Mouse (Mus musculus) lung, postnatal 25 days (tissue): ENCODE data around the gene Nedd9.
A peak's percentile ranks its signal among the peaks of the same experiment; 100 is the strongest.

ENCODE experiments used
- DNase-seq: peaks from one replicate; pipeline ENCODE4 v3.0.0; 2022; ENCODE audit warnings: low spot score

Gene Nedd9

DNA sequence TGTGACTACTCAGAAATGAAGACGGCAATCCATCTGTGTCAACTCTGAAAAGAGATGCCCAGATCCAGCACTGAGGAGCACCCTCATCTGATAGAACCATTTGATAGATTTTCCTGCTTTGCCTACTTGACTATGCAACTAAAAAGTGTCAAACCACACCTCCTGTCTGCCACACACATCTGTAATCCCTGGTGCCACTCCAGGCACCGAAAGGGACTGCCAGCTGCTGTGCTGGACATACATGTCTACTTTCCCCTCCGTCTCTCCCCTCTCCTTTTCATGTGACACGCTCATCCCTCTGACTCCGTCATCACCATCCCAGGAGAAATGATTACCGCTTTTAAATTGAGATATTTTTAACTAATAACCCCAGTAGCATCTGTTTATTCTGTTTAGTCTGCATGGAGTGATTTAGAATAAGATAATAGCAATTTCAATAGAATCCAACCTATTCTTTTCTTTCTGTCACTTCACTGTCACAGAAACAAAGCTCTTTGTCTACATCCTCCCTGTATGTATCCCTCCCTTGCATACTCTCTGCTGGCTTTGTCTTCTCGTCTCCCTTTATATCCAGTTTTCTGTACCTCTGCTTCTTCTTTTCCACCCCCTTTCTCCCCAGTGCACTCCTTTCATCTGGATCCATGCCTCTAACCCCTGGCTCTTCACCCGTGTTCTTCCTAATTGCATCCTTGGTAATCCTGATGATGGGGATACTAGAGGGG, 5.0 kb upstream of the Nedd9 start:
- DNase-seq: no peak

DNA sequence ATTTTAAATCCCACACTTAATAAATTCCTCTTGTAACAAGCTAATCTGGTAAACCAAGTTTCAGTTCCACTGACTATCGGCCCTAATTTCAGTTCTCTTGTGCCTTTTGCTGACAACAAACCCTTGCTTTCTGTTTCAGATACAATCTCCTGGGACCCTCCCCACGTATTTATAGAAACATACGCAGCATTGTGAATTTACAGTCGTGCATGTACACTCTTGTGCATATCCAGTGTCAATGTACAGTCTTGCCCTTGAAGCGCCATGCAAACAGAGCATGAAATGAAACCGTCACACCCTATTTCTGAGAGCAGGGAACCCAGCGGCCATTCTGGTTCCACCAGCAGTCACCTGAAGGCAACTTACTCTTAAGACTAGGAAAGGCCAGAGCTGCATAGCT, 4.4 kb upstream of the Nedd9 start:
- DNase-seq: no peak

DNA sequence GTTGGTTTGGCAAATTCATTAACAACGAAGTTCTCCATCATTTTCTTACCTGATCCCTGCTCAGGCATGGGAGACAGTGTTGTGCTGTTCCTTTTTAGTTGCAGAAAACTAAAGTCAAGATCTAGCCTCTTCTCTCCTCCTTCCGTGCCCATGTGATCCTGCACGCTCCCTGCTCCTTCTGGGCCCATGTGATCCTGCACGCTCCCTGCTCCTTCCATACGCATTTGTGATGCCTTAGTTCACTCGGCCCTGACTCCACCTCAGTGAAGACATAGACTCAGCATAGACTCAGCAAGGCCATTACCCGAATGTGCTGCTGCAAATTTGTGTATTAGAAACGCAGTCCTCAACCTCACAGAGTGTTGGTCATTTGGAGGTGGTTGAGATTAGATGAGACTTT, 3.1 kb upstream of the Nedd9 start:
- no peak for DNase-seq

DNA sequence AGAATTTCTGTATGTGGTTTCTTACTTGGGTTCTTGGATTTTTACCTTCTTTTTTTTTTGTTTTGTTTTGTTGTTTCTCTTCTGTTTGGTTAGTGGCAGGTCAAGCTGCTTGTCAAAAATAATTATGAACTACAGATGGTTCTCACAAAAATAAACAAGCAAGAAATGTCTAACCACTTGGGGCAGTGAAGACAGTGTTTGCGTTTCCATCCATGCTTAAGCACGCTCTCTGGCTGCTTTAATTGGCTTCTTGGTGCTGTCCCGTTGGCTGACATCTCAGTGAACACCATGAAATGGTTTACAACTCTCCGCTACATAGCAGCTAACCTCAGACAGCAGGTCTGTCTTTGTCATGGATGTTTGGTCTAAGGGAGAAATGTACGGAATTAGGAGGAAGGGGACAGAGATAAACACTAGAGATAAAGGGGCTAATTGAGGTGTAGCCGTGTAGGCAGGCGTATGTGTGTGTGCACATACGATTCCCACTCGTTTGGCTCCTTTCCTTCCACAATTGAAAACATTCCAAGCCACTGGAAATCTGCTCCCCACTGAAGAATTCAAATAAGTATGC, 2.6 kb upstream of the Nedd9 start:
- DNase-seq: no peak

DNA sequence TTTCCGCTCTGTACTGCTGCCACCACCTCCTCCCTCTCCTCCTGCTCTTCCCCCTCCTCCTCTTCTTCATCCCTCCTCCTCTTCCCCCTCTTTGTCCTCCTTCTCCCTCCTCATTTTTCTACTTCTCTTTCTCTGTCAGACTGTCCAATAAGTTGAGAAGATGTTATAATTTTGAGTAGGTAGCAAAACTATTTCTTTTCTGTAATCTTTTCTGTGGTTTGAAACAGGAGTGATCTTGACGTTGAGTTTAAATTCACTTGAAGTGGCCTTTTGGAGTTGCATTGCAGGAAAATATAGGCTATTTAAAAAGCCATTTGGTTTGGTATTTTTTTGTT, 214 bp upstream of the Nedd9 start:
- DNase-seq: no peak

DNA sequence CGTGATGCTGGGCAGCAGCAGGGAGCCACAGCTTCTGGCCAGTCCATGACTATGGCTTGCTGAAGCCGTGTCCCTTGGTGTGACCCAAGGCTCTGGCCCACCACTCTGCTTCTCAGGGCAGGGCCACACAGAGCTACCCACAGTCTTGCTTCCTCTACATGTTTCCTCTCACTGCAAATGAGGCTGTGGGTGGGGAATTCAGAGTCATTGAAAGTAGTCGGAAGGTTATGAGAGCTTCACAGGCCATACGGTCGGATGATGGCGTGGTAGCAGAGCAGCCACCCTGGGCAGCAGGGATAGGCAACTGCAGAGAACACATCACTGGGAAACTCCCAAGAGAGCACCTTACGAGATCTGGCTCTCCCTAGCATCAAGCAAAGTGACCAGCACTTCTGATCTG, 3.2 kb downstream of the Nedd9 start:
- peak; percentile 48 for DNase-seq

DNA sequence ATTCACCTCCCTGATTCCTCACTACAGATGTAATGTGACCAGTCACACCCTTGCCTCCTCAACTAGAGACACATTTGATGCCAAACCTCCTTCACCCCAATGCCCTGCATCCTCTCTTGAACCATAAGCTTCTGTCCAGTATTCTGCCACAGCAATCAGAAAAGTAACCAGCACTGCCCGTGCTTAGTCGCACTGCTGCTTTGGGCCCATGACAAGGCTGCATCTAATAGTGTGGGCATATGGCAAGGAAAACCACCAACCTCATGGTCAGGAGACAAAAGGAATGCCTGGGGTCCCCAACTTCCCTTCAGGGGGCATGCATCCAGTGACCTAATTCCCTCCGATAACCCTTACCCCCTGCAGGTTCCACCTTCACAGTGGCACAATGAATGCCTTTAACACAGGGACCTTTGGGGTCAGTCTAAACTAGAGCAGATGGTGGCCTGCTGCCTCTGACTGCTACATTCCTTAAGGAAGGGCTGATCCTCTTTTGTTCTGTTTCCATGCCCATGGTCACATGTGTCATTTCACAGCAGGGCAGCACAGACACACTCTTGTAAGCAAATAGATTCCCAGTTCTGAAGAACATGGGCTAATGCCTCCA, 4.7 kb downstream of the Nedd9 start:
- no peak for DNase-seq

DNA sequence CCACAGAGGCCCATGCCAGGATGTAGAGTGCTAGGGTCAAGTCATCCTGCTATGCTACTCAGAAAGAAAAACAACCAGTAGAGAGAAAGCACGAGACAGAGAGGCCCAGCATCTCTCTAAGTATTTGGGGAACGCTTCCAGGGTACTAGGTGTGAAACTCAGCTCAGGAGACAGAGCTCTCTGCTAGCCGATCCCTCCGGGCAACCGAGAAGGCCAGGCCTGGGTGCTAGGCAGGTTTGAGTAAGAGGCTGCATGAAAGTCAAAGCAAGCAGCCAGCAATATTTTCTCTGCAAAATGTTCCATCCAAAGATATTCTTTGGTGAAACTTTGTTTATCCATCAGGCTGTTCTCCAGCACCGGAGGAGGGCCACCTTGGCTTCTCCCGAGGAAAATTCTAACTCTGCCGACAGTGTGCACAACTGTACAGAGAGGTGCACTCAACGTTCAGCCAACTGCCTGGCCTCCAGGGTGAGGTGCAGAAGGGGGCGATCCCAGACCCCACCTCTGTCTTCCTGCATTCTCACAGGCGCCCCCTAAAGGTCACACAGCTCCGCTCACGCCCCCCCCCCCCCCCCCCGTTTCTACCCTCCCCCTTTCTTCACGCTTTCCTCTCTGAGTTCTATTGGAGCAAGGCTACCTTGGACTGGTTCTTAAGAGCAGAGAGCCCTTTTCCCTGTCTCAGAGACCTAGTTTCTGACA, 7.3 kb downstream of the Nedd9 start:
- DNase-seq: no peak

DNA sequence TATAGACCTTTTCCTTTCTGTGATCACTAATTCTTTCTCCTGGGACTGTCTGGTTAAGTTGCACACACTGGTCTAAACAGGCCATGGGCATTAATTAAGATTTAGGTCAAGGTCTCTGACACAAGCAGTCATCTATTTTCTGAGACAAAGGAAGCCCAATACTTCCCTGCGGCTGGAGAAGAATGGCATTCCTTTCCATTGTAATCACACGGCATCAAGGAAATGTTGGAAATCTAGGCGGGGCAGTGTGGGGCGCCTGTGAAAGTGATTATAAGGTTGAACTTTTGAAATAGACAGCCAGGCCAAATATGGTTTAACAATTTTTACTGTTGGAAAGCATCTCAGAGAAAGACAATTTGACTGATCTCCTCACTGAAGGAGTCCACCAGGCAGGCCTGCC, 10.9 kb downstream of the Nedd9 start:
- no peak for DNase-seq

DNA sequence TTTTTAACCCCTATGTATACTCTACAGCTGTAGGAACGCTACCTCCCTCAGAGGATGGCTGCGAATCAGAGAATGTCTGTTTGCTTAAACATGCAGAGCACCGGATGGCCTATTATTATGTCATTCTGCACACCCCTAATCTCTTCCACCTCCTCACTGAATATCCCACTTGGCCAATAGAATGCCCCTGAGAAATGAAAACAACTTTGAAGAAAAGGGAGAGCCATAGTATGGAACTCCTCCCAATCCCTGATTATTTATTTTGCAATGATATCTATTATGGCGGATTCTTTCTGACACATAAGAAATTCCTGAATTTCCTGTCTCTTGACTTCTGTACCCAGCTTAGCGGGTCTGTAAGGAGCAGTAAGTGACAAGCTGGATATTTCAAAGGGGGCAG, 12.8 kb downstream of the Nedd9 start:
- DNase-seq: no peak

DNA sequence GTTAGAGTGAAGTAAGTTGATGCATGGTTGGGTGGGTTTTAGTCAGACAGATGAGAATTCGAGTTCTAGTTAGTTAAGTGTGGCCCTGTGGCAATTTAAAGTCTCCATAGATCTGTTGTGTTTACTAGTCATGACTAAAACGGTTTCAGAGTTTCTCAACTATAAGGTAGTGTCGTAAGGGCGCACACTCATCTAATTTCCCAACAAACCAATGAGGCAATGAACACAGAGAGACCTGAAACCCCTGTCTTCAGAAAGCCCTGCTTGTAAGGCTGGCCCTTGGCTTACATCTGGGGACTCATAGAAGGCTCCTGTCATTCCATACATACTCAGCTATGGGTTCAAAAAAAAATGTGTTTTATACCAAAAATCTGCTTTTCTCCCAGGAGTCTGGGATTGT, 13.7 kb downstream of the Nedd9 start:
- no peak for DNase-seq

DNA sequence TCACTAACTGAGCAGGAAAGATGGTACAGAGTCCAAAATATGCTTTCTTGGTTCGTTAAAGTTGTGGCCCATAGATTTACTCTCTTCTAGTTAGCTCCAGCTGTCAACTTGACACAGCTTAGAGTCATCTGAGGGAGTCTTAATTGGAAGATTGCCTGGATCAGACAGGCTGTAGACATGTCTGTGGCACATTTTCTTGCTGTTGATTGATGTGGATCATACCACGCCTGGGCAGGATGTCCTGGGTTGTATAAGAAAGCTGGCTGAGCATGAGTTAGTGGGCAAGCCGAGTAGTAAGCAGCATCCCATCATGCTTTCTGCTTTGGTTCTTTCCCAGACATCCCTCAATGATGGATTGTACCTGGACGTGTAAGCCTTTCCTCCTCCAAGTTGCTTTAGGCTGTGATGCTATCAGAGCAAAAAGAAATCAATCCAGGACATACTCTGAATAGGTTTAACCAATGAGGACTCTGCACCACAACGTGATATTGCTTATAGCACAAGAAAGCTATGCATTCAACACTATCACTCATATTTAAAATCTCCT, 14.2 kb downstream of the Nedd9 start:
- no peak for DNase-seq

DNA sequence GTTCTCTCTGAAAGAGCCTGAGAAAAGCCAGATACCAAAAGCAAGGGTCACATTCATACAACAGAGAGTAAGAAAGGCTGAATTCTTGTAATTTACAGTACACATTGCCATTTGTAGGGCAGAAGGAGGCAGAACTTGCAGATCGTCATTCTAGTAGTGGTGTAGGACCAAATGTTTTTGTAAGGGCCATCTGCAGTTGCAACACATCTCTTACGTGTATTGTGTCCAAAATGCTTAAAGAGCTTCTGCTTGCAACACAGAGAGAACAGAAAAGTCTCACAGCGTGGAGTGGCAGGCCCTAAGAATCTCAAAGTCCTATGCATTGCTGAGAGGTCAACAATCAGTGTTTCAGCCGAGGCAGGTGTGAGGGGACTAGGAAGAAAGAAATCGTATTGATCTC, 18.9 kb downstream of the Nedd9 start:
- DNase-seq: peak; percentile 61

DNA sequence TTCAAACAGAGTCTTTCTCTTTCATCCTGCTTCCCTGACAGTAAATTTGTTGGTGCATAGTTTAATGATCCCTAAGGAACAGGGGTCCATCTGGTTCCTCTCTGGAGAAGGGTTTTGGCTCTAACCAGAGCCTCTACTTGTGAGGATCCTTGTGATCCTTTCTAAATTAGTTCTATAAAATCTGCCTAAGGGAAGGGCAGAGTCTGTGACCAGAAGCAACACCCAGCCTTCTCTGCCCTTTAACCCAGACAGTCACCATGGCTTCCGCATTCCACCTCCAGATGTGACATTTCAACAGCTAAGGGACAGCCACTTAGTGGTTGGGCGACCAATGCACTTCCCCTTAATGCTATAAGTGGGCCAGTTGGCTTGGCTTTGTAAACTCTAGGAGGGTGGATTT, 20.1 kb downstream of the Nedd9 start:
- DNase-seq: peak; percentile 80

DNA sequence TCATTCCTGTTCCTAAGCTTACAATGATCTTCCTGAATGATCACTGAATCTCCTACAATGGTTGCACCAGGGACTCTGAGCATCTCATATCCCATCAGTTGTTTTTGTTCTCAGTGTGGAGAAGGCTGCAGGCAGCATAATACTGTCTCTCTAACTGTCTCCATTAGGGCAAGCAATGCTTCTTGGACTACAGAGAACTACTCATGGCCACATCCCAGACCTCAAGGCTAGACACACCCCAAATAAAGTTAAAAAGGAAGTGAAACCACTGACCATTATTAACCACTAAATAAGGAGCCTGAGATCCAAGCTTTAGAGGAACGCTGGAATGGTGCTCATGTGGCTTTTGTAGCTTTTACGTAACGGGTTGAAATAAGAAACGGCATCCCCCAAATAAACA, 20.5 kb downstream of the Nedd9 start:
- DNase-seq: peak; percentile 66

DNA sequence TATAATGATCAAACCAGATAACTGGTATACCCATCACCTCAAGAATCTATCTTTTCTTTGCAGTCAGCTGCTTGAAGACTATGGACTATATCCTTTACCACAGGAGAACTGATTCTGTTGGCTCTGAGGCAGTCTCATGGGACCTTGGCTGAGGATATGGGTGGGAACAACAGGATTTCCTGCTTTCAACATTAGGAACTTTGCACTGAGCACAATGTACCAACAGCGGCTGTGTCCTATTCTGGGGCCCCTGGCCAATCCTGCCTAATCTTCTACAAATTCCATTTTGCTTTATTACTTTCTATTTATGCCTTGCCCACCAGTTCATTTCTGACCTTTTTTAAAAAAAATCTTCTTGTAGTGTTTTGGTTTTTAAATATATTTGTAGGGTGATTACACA, 21.0 kb downstream of the Nedd9 start:
- peak; percentile 86 for DNase-seq

DNA sequence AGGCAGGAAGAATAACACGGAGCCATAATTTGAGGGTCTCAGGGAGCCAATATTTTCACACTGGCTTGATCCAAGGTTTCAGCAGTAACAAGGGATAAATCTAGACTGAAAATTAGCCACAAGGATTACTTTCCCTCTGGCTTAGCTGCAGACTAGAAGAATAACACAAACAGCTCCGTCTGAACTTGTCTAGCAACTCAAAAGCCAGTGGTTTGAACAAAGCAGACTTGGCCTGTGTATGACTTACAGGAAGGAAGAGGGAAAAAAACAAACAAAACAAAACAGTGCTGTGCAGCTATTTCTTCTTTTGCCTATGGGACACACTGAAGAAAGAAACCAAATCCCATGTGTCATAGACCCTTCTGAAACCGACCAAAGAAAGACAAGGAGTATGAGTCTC, 25.7 kb downstream of the Nedd9 start:
- no peak for DNase-seq

DNA sequence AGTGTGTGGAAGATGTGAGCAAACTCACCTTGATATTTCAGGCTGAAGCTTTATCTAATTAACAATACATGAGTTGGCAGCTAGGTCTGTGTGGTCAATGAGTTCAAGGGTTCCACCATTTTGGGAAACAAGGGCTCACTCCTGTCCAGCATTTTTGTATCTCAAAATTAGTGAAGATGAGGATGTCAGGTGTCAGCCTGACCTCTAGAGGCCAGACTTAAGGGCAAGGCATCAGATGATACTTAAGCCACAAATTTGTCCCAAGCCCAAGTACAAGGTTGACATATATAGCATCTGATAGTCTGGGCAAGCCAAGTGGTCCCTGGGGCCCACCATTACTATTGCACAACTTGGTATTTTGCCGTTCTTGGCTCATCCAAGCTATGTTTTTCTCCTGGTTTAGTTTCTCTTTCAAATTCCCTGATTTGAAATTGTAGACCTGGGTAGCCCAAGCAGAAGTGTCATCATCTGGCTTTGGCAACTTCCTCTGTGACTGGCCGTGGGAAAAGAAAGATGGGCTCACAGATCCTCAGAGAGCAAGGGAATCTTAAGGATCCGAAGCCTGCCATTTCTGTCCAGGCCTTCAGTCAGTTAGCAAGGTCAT, 27.4 kb downstream of the Nedd9 start:
- no peak for DNase-seq

DNA sequence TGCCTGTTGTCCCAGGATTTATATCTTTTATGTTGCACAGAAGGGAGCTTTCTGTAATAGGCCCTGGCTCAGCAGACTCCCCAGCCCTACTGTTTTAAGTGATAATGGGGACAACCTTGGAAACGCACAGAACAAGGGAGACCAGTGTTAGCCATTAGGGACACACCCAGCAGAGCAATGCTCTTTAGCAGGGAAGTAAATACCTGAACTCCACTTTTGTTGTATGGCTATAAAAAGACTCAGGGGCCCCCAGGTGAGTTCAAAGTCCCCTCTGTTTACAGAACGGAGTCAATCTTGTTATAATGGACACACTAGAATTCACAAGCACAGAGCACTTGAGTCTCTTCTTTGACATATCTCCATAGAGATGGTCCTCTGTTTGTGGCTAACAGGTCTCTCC, 28.5 kb downstream of the Nedd9 start:
- no peak for DNase-seq

DNA sequence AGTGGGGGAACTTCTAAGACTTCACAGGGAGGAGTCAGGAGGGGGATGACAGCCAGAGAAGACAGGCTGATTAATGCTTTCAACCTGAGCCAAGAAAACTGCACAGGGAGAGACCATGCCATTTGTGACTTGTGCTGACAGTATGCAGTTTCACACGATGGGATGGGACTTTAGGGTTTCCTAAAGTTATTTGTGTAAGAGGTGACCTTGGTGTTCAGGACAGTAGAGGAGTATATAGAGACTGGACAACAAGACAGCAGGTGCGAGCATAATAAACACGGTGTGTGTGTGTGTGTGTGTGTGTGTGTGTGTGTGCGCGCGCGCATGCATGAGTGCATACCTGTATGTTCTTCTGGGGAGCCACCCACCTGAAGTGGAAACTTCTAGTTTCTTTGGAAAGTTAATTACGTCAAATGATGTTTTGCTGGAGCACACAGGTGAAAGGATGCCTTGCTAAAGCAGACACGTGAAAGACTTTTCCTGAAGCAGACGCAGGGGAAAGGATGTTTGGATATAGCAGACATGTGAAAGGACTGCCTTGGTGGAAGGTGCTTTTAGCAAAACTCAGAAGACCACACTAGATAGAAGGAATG, 29.3 kb downstream of the Nedd9 start:
- DNase-seq: no peak

DNA sequence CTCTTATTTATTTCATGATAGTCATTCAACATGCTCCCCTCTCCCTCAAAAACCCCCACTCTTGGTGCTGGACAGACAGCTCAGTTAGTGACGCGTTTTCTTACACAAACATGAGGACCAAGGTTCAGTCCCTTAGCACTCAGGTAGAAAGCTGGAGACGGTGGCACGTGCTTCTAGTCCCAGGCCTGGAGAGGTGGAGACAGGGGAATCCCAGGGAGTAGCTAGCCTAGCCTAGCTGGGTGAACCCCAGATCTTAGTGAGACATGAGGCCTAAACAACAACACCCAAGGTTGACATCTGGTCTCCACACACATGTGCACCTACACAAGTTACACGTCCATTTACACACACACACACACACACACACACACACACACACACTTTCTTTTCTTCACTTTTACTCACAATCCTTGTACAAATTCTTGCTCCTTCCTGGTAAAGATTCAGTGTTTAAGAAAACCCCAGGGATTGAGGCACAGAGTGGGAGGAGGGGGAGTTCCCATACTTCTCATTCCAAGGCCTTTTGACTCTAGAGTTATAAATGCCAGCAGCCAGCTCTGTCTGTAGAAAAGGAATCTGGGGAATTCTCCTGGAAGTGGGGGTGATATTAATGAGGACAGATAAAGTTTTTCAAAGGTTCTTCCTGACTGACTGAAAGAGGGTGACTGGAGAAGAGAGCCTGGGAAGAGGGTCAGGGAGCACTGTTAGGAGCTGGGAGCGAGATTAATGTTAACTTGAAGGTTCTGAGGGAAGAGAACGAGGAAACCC, 29.9 kb downstream of the Nedd9 start:
- no peak for DNase-seq
